Mouse (Mus musculus) intestine, embryonic 15.5 days (tissue): ENCODE results near the gene Tarsl2. TPM values are rescaled to one million over a fixed set of nuclear protein-coding genes. Genes with fewer than 3 reads are reported as not detected.
A peak's percentile ranks its signal among the peaks of the same experiment; 100 is the strongest.

Source experiments
- ATAC-seq: fragments of 200-750 bp; cut with Nextera tagmentation; 2 replicates; pipeline ENCODE4 v1.8.0; 2017; ENCODE audit warnings: moderate TSS enrichment, moderate library complexity
- H3K27ac ChIP-seq: fragments of 300-500 bp; sonication (generic); 2 replicates; pipeline ENCODE4 v1.5.1; 2015; ENCODE audit warnings: mild to moderate bottlenecking, inconsistent platforms
- H3K27me3 ChIP-seq: fragments of 300-500 bp; sonication (generic); replicated peaks from 2 replicates; pipeline ENCODE4 v1.6.1; 2015; ENCODE audit warnings: inconsistent platforms
- H3K36me3 ChIP-seq: fragments of 300-500 bp; sonication (generic); 2 replicates; pipeline ENCODE4 v1.6.1; 2015; ENCODE audit warnings: inconsistent platforms
- H3K4me1 ChIP-seq: fragments of 300-500 bp; sonication (generic); replicated peaks from 2 replicates; pipeline ENCODE4 v1.6.1; 2015; ENCODE audit warnings: inconsistent platforms
- H3K4me2 ChIP-seq: fragments of 300-500 bp; sonication (generic); replicated peaks from 2 replicates; pipeline ENCODE4 v1.6.1; 2015; ENCODE audit warnings: mild to moderate bottlenecking, inconsistent platforms
- H3K4me3 ChIP-seq: fragments of 300-500 bp; sonication (generic); replicated peaks from 2 replicates; pipeline ENCODE4 v1.5.1; 2015; ENCODE audit warnings: inconsistent platforms
- H3K9ac ChIP-seq: fragments of 300-500 bp; sonication (generic); 2 replicates; pipeline ENCODE4 v1.6.1; 2015; ENCODE audit warnings: inconsistent platforms
- H3K9me3 ChIP-seq: fragments of 300-500 bp; sonication (generic); 2 replicates; pipeline ENCODE4 v1.6.1; 2016; ENCODE audit warnings: inconsistent platforms
- WGBS: fragments of 180-500 bp; shearing (Covaris S2); methylation state at CpG from one replicate; pipeline ENCODE4 v1.1.7; 2015; 5-methylcytosine and 5-hydroxymethylcytosine counted together
- polyA plus RNA-seq: library from polyadenylated mRNA; unstranded; fragments of >200 nt; fragmentation: Nextera tagmentation; extraction: Ambion mirVana; gene quantifications from 2 replicates; pipeline ENCODE4 v1.2.1, GENCODE M21; 2015

The Tarsl2 gene
- polyA plus RNA-seq, 1 experiment from 2014 or later, result 8.0 TPM

- H3K27ac ChIP-seq, result no peak overlapping the region
- H3K36me3 ChIP-seq, result peaks cover 20% of the 10 kb centered on the region
- no peaks in the 10 kb centered on the region for H3K9me3 ChIP-seq
- H3K27me3 ChIP-seq, result no peaks in the 10 kb centered on the region
- no peak overlapping the region for H3K4me3 ChIP-seq
- H3K4me1 ChIP-seq, result 0 out of 2 replicates have a peak, but pooled peaks cover 2% of the 10 kb centered on the region
- ATAC-seq, result no peak
- no peak overlapping the region for H3K9ac ChIP-seq
- no peak overlapping the region for H3K4me2 ChIP-seq
- 94% methylated on average over 7 of the region's 7 CpGs for WGBS
Measured at GRCm38 (mm10) chr7:65702076-65702475, 57.4 kb downstream of the Tarsl2 start.

GRCm38 (mm10) chr7:65704818-65705242 is 60.1 kb downstream of the Tarsl2 start:
- Histone ChIP-seq H3K4me2 (peak overlapping the region; percentile 49), H3K4me3 (0 out of 2 replicates have a peak overlapping the region, but pooled peaks have one; percentile 2), H3K27ac (no peak overlapping the region), H3K27me3 (no peaks in the 10 kb centered on the region), H3K9me3 (no peaks in the 10 kb centered on the region), H3K9ac (no peak overlapping the region), H3K4me1 (0 out of 2 replicates have a peak, but pooled peaks cover 2% of the 10 kb centered on the region), H3K36me3 (peaks cover 5% of the 10 kb centered on the region; the same call in 1 of the 2 replicates)
- WGBS, result 10% methylated on average over 10 of the region's 10 CpGs
- ATAC-seq, result peak; percentile 70

- WGBS, result 92% methylated on average over 1 of the region's 1 CpGs
- H3K9ac ChIP-seq, result no peak overlapping the region
- no peak for ATAC-seq
Measured at GRCm38 (mm10) chr7:65708506-65708905, 63.8 kb downstream of the Tarsl2 start.

GRCm38 (mm10) chr7:65710301-65710700 is 65.6 kb downstream of the Tarsl2 start:
- H3K27me3 ChIP-seq, result no peaks in the 10 kb centered on the region
- no peaks in the 10 kb centered on the region for H3K9me3 ChIP-seq
- no peak overlapping the region for H3K9ac ChIP-seq
- H3K27ac ChIP-seq, result no peak overlapping the region
- H3K4me2 ChIP-seq, result no peak overlapping the region
- 86% methylated on average over 3 of the region's 3 CpGs for WGBS
- H3K4me1 ChIP-seq, result no peaks in the 10 kb centered on the region
- no peak for ATAC-seq
- no peaks in the 10 kb centered on the region for H3K36me3 ChIP-seq
- no peak overlapping the region for H3K4me3 ChIP-seq

More at GRCm38 (mm10) chr7:65708506-65708905, 63.8 kb downstream of the Tarsl2 start:
- Histone ChIP-seq H3K4me3 (no peak overlapping the region), H3K4me1 (0 out of 2 replicates have a peak, but pooled peaks cover 2% of the 10 kb centered on the region), H3K4me2 (no peak overlapping the region), H3K27ac (no peak overlapping the region), H3K27me3 (no peaks in the 10 kb centered on the region), H3K36me3 (no peaks in the 10 kb centered on the region), H3K9me3 (no peaks in the 10 kb centered on the region)

GRCm38 (mm10) chr7:65713782-65714181 is 69.1 kb downstream of the Tarsl2 start:
- Histone ChIP-seq H3K4me1 (no peaks in the 10 kb centered on the region), H3K4me3 (no peak overlapping the region), H3K9ac (no peak overlapping the region), H3K27me3 (no peaks in the 10 kb centered on the region), H3K9me3 (no peaks in the 10 kb centered on the region), H3K36me3 (no peaks in the 10 kb centered on the region), H3K4me2 (no peak overlapping the region), H3K27ac (no peak overlapping the region)
- 62% methylated on average over 5 of the region's 5 CpGs for WGBS
- ATAC-seq, result no peak

GRCm38 (mm10) chr7:65714304-65714703 is 69.6 kb downstream of the Tarsl2 start:
- 79% methylated on average over 4 of the region's 4 CpGs for WGBS
- no peak for ATAC-seq
- no peaks in the 10 kb centered on the region for H3K4me1 ChIP-seq

GRCm38 (mm10) chr7:65734024-65734423 is 89.3 kb downstream of the Tarsl2 start:
- WGBS, result 70% methylated on average over 2 of the region's 2 CpGs
- Histone ChIP-seq H3K27ac (no peak overlapping the region), H3K27me3 (no peaks in the 10 kb centered on the region), H3K36me3 (no peaks in the 10 kb centered on the region), H3K9ac (no peak overlapping the region), H3K4me1 (0 out of 2 replicates have a peak, but pooled peaks cover 5% of the 10 kb centered on the region), H3K4me3 (no peak overlapping the region), H3K9me3 (no peaks in the 10 kb centered on the region), H3K4me2 (no peak overlapping the region)
- ATAC-seq, result no peak

More at GRCm38 (mm10) chr7:65714304-65714703, 69.6 kb downstream of the Tarsl2 start:
- Histone ChIP-seq H3K9me3 (no peaks in the 10 kb centered on the region), H3K27ac (no peak overlapping the region), H3K9ac (no peak overlapping the region), H3K4me3 (no peak overlapping the region), H3K27me3 (no peaks in the 10 kb centered on the region), H3K4me2 (no peak overlapping the region), H3K36me3 (no peaks in the 10 kb centered on the region)

GRCm38 (mm10) chr7:65735261-65735660 is 90.6 kb downstream of the Tarsl2 start:
- ATAC-seq, result no peak
- Histone ChIP-seq H3K4me2 (no peak overlapping the region), H3K36me3 (no peaks in the 10 kb centered on the region), H3K9ac (no peak overlapping the region), H3K27ac (no peak overlapping the region), H3K9me3 (no peaks in the 10 kb centered on the region), H3K27me3 (no peaks in the 10 kb centered on the region), H3K4me1 (0 out of 2 replicates have a peak, but pooled peaks cover 5% of the 10 kb centered on the region), H3K4me3 (no peak overlapping the region)
- WGBS, result 82% methylated on average over 3 of the region's 3 CpGs

GRCm38 (mm10) chr7:65737286-65738040 is 92.8 kb downstream of the Tarsl2 start:
- H3K27ac ChIP-seq, result no peak overlapping the region
- 62% methylated on average over 12 of the region's 12 CpGs for WGBS
- no peak overlapping the region for H3K4me3 ChIP-seq
- H3K9ac ChIP-seq, result no peak overlapping the region
- H3K36me3 ChIP-seq, result no peaks in the 10 kb centered on the region
- H3K27me3 ChIP-seq, result no peaks in the 10 kb centered on the region
- H3K4me1 ChIP-seq, result 0 out of 2 replicates have a peak, but pooled peaks cover 5% of the 10 kb centered on the region
- no peak overlapping the region for H3K4me2 ChIP-seq
- ATAC-seq, result peak; percentile 58
- no peaks in the 10 kb centered on the region for H3K9me3 ChIP-seq

Other genes with a start within 250 kb of the Tarsl2 start
- gene Tjp1, start 117.1 kb upstream of the Tarsl2 start, polyA plus RNA-seq, result 26.4 TPM in 2 replicates
- gene Tm2d3, start 46.3 kb downstream of the Tarsl2 start, polyA plus RNA-seq, result 79.2 and 88.1 TPM in 2 replicates
- 2.6 and 2.8 TPM in 2 replicates for gene Pcsk6, start 216.8 kb downstream of the Tarsl2 start, polyA plus RNA-seq